Mouse (Mus musculus): ENCODE results near the gene Gm5741. TPM values are rescaled to one million over a fixed set of nuclear protein-coding genes. Genes with fewer than 3 reads are reported as not detected.
A peak's percentile ranks its signal among the peaks of the same experiment; 100 is the strongest.
"Not testable (repeated sequence)": the region's sequence is repeated elsewhere in the genome, so short reads cannot be mapped to it uniquely, and the experiment has no call there.

Gene Gm5741
- polyA plus RNA-seq, 1 experiment from 2014 or later, result 0.76 TPM

DNA sequence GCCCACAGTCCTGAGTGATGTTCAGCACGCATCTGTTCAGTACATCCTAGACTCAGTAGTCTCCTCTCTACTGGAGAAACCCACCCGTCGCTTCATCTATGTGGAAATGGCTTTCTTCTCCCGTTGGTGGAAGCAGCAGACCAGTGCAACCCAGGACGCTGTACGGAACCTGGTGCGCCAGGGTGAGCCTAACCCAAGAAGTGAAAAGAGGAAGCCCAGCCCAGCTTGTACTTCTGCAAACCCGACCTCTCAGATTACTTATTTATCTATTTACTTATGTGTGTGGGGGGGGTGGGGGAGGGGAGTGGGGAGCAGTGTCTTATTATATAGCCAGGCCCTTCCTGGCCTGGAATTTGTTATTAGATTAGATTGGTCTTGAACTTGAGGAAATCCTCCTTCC is 16.9 kb upstream of the Gm5741 start:
- Histone ChIP-seq H3K27ac (no peak overlapping the region), H3K4me1 (peaks cover 33% of the 10 kb centered on the region), H3K9me3 (no peaks in the 10 kb centered on the region), H3K4me2 (replicated peaks) (peak overlapping the region; percentile 88; the same call in 1 of the 2 replicates), H3K36me3 (peaks cover 43% of the 10 kb centered on the region), H3K4me3 (no peak overlapping the region), H3K9ac (no peak overlapping the region), H3K27me3 (no peaks in the 10 kb centered on the region)
- ATAC-seq (ENCODE audit: low FRiP score, low read depth), result no peak
- 89% methylated on average over 8 of the region's 8 CpGs for WGBS

- no peaks in the 10 kb centered on the region for H3K9me3 ChIP-seq
- ATAC-seq (ENCODE audit: low FRiP score, low read depth), result peak; percentile 87
These were observed 15.5 kb upstream of the Gm5741 start, which contains the start of gene Man2b1 for GRCm38 (mm10) chr8:85083108-85083813. TSS of gene Man2b1 (plus strand) at chr8:85083270.

DNA sequence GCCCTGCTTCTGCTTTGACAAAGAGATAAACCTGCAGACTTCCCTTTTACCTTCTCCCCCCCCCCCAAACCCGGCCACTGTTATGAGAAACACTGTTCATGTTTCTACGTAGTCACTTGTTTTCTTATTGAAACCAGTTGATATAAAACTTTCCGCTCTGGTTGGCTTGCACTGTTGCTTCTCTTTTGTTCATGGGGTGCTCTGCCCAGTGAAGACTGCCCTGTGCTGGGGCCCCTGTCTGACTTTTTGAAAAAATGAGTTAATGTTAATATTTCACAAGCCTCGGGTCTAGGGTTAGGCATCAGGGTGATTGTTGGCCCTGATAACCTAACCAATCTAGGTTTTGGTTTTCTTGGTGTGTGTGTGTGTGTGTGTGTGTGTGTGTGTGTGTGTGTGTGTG is 14.4 kb upstream of the Gm5741 start:
- H3K4me3 ChIP-seq, result not testable (repeated sequence)

More at GRCm38 (mm10) chr8:85083108-85083813, 15.5 kb upstream of the Gm5741 start, which contains the start of gene Man2b1:
- Histone ChIP-seq H3K27ac (no peak within 1 kb of the TSS; the same call in 1 of the 2 replicates), H3K4me2 (replicated peaks) (peak within 1 kb of the TSS; percentile 88), H3K4me3 (peak within 1 kb of the TSS; percentile 71), H3K9ac (peak within 1 kb of the TSS; percentile 78), H3K27me3 (no peaks in the 10 kb centered on the region), H3K4me1 (peaks cover 37% of the 10 kb centered on the region), H3K36me3 (peaks cover 36% of the 10 kb centered on the region)
- under 1% methylated on average over 29 of the region's 30 CpGs for WGBS

DNA sequence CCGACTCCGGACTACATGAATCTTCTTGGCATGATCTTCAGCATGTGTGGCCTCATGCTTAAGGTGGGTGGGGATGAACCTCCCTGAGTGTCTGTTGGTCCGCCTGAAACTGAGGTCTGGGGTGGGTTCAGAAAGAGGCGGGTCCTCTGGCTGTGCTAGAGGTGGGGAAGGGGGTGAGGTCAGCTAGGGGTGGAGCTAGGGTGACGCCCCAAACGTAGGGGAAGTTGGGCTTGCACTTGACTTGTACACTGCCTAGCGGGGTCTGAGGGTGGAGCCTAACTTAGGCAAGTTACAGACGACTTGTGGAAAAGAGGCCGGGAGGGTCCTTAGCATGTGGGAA is 13.4 kb upstream of the Gm5741 start, which contains the start of gene Wdr83:
Gene Wdr83 (minus strand): TSS at position 91 of the 340 bp plus-strand sequence.
- Histone ChIP-seq H3K4me2 (replicated peaks) (peak within 1 kb of the TSS; percentile 96), H3K9ac (peak within 1 kb of the TSS; percentile 88), H3K4me1 (peaks cover 37% of the 10 kb centered on the region), H3K27ac (peak within 1 kb of the TSS; percentile 44; the same call in 1 of the 2 replicates), H3K27me3 (no peaks in the 10 kb centered on the region), H3K36me3 (peaks cover 25% of the 10 kb centered on the region), H3K9me3 (no peaks in the 10 kb centered on the region), H3K4me3 (peak within 1 kb of the TSS; percentile 89)
- peak; percentile 67 for ATAC-seq (ENCODE audit: low FRiP score, low read depth)
- 1% methylated on average over 9 of the region's 9 CpGs for whole genome bisulfite sequencing

More for the DNA sequence above, 14.4 kb upstream of the Gm5741 start:
- not testable (repeated sequence) for H3K9ac ChIP-seq; H3K9me3 ChIP-seq; H3K27ac ChIP-seq; ATAC-seq (ENCODE audit: low FRiP score, low read depth); H3K27me3 ChIP-seq
- Histone ChIP-seq H3K36me3 (peaks cover 27% of the 10 kb centered on the region), H3K4me1 (peaks cover 37% of the 10 kb centered on the region), H3K4me2 (replicated peaks) (0 out of 2 replicates have a peak overlapping the region, but pooled peaks have one; percentile 1)
- 91% methylated on average over 4 of the region's 4 CpGs for WGBS

- peak; percentile 5 for ATAC-seq (ENCODE audit: low FRiP score, low read depth)
- H3K4me3 ChIP-seq, result peak within 1 kb of the TSS; percentile 89
- peaks cover 37% of the 10 kb centered on the region for H3K4me1 ChIP-seq
- under 1% methylated on average over 30 of the region's 30 CpGs for WGBS
- no peaks in the 10 kb centered on the region for H3K27me3 ChIP-seq
- peak within 1 kb of the TSS; percentile 44; the same call in 1 of the 2 replicates for H3K27ac ChIP-seq
- H3K4me2 ChIP-seq (replicated peaks), result peak within 1 kb of the TSS; percentile 96
- H3K9ac ChIP-seq, result peak within 1 kb of the TSS; percentile 88
- no peaks in the 10 kb centered on the region for H3K9me3 ChIP-seq
- H3K36me3 ChIP-seq, result peaks cover 28% of the 10 kb centered on the region
These were observed 12.9 kb upstream of the Gm5741 start, which contains the start of gene Wdr83os for GRCm38 (mm10) chr8:85080532-85081215. TSS of gene Wdr83os (plus strand) at chr8:85080740.

DNA sequence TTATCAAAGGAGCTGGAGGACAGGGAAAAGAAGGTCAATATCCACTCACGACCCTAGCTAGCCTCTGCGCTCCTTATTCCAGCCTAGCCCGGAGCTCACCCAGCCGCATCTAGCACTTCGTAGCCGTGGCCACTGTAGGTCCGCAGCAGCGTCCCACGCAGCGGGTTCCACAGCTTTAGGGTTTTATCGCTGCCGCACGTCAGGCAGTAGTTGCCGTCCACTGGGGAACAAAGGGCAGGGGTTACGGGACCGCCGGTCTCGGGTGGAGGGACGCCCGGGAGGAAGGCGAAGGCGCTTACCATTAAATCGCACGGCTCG is 12.4 kb upstream of the Gm5741 start:
- Histone ChIP-seq H3K27ac (peak overlapping the region; percentile 44; the same call in 1 of the 2 replicates), H3K9ac (peak overlapping the region; percentile 88)

DNA sequence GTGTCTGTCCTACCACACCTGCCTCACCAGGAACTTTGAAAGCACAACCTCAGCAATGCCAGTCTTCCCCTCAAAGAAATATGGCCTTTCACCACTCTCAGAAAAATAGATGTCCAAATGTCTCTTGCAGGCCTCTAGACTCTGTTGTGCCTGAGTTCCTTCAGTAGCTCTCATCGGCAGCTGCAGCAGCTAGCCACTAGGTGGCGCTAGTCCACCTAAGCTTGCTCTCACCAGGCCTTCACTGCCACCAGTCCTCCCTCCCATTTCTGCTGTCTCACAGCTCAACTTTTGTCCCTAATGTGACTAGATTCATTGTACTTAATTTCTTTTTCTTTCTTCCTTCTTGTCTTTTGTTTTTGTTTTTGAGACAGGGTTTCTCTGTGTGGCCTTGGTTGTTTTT is 9.2 kb upstream of the Gm5741 start:
- Histone ChIP-seq H3K4me2 (replicated peaks) (no peak overlapping the region), H3K4me3 (no peak overlapping the region), H3K36me3 (peaks cover 45% of the 10 kb centered on the region), H3K9me3 (no peaks in the 10 kb centered on the region), H3K27me3 (no peaks in the 10 kb centered on the region), H3K9ac (no peak overlapping the region), H3K27ac (no peak overlapping the region), H3K4me1 (peaks cover 25% of the 10 kb centered on the region)
- 0% methylated on average over 2 of the region's 2 CpGs for WGBS
- ATAC-seq (ENCODE audit: low FRiP score, low read depth), result no peak

More for the DNA sequence above, 12.4 kb upstream of the Gm5741 start:
- Histone ChIP-seq H3K4me3 (peak overlapping the region; percentile 89), H3K36me3 (peaks cover 28% of the 10 kb centered on the region), H3K4me2 (replicated peaks) (peak overlapping the region; percentile 96), H3K9me3 (no peaks in the 10 kb centered on the region), H3K4me1 (peaks cover 37% of the 10 kb centered on the region), H3K27me3 (no peaks in the 10 kb centered on the region)
- WGBS, result under 1% methylated on average over 25 of the region's 25 CpGs
- no peak for ATAC-seq (ENCODE audit: low FRiP score, low read depth)

DNA sequence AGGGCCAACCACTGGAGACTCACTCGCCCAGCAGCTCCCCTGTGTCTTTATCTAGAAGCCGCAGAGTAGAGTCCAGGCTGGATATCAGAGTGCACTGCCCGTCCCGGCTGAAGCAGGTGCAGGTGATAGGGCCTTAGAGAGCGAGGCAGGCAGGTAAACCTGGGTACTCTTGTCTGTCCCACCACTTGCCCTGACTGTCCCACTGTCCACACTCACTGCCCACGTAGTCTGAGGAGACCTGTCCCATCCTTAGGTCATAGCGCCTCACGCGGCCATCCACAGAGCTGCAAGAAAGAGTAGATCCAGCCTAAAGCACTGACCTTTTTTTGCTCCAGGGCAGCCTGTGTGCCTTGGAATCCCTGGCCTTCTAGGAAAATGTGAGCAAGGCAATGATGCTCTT is 8.2 kb upstream of the Gm5741 start:
- Histone ChIP-seq H3K27me3 (no peaks in the 10 kb centered on the region), H3K9me3 (no peaks in the 10 kb centered on the region), H3K9ac (no peak overlapping the region), H3K36me3 (peaks cover 45% of the 10 kb centered on the region), H3K4me3 (no peak overlapping the region), H3K27ac (no peak overlapping the region), H3K4me1 (peaks cover 20% of the 10 kb centered on the region), H3K4me2 (replicated peaks) (no peak overlapping the region)
- no peak for ATAC-seq (ENCODE audit: low FRiP score, low read depth)
- 78% methylated on average over 9 of the region's 9 CpGs for WGBS

GRCm38 (mm10) chr8:85074617-85075016 is 6.8 kb upstream of the Gm5741 start:
- Histone ChIP-seq H3K4me2 (replicated peaks) (no peak overlapping the region), H3K4me3 (no peak overlapping the region), H3K27me3 (no peaks in the 10 kb centered on the region), H3K4me1 (peaks cover 17% of the 10 kb centered on the region), H3K36me3 (peaks cover 45% of the 10 kb centered on the region), H3K9me3 (no peaks in the 10 kb centered on the region), H3K9ac (no peak overlapping the region), H3K27ac (no peak overlapping the region)
- no peak for ATAC-seq (ENCODE audit: low FRiP score, low read depth)
- WGBS, result 89% methylated on average over 10 of the region's 10 CpGs

- Histone ChIP-seq H3K9ac (no peak overlapping the region), H3K9me3 (no peaks in the 10 kb centered on the region), H3K36me3 (peaks cover 45% of the 10 kb centered on the region), H3K4me3 (no peak overlapping the region), H3K27me3 (no peaks in the 10 kb centered on the region), H3K27ac (no peak overlapping the region), H3K4me2 (replicated peaks) (no peak overlapping the region), H3K4me1 (peaks cover 14% of the 10 kb centered on the region)
- WGBS, result 79% methylated on average over 10 of the region's 10 CpGs
- ATAC-seq (ENCODE audit: low FRiP score, low read depth), result no peak
These were observed 6.4 kb upstream of the Gm5741 start for GRCm38 (mm10) chr8:85074167-85074566.

DNA sequence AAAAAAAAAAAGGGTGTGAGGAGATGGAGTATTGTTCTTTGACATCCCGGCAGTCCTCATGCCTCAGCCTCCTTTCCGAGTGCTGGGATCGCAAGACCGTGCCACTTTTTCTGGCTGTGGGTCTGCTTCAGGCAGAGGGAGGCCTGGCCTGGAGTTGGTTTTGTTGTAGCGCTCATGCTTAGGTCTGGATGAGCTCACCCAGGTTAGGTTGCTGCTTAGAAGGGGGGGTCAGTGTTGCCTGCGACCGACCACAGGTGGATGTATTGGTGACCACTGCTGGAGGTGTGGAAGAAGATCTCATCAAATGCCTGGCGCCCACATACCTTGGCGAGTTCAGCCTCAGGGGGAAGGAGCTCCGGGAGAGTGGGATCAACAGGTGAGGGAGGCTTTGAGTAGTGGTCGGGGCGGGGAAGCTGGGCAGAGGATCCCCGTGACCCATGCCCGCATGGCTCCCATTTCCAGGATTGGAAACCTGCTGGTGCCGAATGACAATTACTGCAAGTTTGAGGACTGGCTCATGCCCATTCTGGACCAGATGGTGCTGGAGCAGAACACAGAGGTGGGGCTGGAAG is 5.3 kb upstream of the Gm5741 start:
- Histone ChIP-seq H3K27ac (no peak overlapping the region), H3K9ac (no peak overlapping the region), H3K9me3 (no peaks in the 10 kb centered on the region), H3K4me3 (peak overlapping the region; percentile 95; the same call in 1 of the 2 replicates), H3K27me3 (no peaks in the 10 kb centered on the region), H3K4me2 (replicated peaks) (peak overlapping the region; percentile 78), H3K36me3 (peaks cover 39% of the 10 kb centered on the region), H3K4me1 (peaks cover 14% of the 10 kb centered on the region)
- 93% methylated on average over 15 of the region's 15 CpGs for WGBS
- no peak for ATAC-seq (ENCODE audit: low FRiP score, low read depth)
